Mouse (Mus musculus) embryo, embryonic 11 days (tissue): ENCODE measurements at regions not wholly inside any gene's neighbourhood (a gene's known extent, or its start where the extent isn't known, plus 50 kb on each side); places are given as distances from the start of the nearest gene placed in this dataset.

ENCODE experiments used
- DNase-seq: peaks from one replicate; pipeline ENCODE4 v3.0.0-alpha.2; 2015

DNA sequence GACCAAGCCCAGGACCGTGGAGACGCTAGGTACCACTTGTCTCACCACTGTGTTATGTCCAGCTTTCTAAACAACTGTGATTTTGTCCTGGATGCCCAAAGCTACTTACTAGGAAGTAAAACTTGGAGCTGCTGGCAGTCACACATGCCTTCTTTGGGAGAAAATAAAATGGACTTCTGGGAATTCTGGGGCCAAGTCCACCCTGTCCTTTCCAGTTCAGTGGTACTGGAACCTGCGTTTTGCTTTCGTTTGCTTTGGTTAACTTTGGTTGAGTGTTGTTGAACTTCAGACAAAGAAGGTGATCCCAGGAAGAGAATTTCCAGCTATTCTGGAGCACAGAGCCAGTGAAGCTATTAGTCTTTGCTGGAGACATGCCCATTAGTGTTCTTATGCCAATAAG is 139.8 kb downstream of the Gm9817 start:
- no peak for DNase-seq

DNA sequence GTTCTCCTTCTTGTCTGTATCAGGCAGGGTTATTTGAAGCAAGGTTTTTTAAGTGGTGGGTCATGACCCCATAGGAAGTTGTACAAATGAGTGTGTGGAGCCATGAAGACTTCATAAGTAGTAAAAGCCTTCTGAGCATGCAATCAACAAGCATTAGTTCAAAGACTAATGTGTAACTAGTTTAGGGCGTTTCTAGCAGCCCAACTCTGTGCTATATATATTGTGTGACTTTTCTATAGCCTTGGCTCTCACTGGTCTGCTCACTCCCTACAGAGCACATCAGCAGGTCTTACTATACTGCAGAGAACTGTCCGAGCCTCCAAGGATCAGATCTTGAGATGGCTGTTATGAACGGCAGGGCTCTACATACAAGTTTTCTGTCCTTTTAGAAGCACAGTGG is 141.2 kb downstream of the Gm9817 start:
- no peak for DNase-seq

DNA sequence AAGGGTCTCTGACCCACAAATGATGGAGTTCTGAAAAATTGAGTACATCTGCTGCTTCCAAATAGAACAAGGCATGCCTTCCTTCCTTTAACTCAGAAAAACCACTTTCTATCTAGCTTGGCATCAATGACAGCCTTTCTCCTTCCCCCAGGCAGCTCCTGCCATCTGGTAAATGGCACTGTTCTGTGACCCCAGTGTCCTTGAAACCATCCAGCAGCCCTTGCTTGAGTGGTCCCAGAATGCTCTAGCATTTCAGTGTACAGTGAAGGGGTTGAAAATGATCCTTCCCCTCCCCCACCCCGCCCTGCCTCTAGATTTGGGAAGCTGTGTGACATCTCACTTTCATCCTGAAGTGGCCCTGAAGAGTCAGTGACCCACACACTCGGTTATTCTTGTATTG is 152.3 kb downstream of the Gm9817 start:
- DNase-seq, result no peak

DNA sequence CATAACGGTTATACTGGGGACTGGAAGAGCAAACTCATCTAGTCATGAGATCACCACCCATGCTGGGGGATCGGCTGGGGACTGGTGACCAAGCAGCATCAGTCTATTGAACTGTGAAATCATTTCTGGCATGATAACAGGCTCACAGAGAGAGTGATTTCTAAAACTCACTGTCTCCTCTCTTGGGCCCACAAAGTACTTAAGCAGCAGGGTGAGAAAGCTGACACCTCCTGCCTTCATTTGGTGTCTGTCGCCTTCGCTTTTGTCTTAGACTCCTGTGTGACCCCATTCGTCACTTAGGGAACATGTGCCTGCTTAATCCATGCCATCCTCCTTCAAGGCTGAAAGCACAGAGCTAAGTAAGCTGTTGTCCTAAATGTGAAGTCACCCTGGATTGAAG is 154.3 kb upstream of the Mylip start:
- no peak for DNase-seq

DNA sequence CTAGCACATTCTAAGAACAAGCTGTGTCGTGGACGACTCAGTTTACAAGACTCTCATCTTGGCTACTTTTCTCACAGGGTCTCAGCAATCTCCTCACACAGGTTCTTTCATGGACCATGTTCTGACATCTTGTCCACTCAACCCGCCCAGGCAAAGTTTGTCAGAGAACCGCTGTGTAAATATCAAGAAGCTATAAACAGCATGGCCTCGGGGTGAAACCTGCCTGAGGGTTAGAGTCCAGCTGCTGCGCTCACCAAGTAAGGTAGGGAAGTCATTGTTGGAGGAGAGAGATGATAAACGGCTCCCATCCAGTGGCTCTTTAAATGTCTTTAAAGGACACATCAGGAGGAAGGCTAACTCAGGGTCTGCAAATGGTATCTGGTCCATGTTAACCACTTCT is 151.3 kb upstream of the Mylip start:
- DNase-seq, result no peak

DNA sequence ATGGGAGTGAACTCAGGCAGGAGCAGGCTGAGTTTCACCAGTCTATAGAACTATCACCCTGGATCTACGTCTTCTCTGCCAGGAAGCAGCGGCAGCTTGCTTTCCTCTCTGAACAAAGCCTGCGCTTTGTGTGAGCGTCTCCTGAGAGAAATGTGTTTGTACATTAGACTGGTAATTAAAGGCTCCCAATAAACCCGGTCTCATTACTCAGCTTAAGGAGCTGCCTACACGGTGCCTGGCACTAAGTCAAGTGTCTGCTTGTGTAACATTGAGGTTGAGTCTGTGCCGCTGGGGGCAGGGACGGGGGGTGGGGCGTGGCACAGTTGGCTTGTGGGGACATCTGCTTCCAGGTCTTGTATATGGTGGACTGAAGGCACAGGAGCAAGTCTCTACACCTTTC is 150.4 kb upstream of the Mylip start:
- DNase-seq, result no peak

DNA sequence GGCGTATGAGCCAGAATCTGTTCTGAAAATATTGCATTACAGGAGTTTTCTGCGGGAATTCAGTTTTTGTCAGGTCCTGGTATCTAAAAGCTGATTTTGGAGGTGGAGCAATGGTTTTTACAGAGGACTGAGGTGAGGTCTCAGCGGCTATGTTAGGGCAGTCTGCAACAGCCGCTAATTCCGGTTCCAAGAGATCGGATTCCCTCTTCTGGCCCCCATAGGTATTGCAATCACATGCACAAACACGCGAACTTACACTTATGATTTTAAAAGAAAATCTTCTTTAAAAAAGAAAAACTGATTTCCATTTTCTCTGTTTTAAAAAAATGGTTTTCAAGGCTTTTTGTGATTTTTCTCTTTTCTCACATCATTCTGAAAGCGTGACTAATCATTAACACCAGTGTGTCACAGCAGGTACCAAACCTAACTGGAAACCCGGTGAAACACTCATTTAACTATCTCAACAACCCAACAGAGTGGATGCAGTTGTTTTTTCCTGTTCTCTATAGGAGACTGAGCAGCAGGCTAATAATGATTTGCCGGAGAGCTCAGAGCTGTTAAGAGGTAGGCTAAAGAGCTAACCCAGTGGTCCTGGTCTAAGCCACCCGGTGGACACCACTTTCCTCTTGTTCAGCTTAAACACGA is 149.4 kb upstream of the Mylip start:
- no peak for DNase-seq

DNA sequence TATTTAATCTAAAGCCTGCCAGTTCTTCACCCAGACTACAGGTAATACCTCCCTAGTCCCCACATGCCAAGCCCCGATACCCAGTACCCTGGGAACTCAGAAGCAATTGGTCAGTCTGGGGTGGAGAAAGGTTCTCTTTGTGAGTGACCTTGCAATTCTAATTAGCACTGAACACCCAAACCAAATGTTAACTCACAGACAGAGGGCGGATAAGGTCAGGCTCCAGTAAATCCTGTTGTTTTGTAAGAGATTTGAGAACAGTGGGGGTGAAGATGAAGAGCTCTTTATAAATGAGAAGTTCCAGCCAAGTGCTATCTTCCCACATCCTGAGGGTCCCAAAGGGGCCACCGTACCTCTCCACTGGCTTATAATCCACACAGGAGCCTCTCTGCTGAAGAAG is 147.3 kb upstream of the Mylip start:
- DNase-seq, result no peak

DNA sequence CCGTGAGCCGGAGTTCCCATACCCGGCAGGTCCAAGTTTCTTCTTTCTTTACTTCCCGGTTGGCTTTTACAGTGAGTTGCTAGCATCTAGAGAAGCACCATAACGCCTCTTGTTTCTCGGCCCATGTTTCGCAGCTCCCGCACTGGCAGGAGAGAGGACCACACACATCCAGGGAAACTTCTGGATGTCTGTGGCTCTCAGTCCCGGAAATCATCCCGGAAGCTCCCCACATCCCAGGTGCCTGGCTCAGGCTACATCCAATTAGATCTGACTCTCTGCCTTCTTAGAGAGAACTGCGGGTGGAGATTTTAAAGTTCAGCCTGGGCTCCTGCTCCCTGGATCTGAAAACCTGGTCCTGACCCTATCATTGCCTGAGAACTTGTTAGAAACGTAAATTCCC is 146.8 kb upstream of the Mylip start:
- no peak for DNase-seq

DNA sequence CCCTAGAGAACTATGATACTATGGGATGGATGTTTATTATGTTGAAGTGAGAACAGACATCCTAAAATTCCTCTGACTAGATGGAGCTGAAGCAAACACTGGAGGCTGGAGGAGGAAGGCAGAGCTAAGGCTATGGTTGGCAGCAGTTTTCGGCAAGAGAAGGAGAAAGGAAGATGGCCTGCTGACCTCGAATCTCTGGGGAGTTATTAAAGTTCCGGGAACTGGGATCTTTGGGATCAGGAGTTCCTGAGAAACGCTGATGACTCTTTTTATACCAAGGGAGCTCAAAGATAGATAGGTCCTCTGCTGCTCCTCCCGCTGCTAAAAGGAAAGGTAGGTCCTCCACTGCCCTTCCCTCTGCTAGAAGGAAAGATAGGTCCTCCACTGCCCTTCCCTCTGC is 143.9 kb upstream of the Mylip start:
- no peak for DNase-seq

DNA sequence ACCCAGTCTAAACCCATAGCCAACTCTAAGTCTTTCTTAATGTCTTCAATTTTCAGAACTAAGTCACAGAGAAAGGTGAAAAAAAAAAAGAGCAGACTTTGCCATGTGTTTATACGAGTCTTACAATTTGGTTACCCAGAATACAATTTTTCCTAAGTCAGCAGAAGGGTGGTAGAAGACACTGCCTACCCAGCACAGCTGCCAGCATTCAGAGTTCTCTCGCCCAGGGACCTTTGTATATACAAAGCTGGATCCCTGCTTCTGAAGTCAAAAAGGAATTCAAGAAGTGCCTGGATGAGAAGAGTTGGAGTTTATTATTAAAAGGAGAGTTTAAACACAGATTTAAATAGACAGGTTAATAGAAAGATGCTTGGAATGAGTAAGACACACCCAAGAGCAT is 143.2 kb upstream of the Mylip start:
- no peak for DNase-seq

DNA sequence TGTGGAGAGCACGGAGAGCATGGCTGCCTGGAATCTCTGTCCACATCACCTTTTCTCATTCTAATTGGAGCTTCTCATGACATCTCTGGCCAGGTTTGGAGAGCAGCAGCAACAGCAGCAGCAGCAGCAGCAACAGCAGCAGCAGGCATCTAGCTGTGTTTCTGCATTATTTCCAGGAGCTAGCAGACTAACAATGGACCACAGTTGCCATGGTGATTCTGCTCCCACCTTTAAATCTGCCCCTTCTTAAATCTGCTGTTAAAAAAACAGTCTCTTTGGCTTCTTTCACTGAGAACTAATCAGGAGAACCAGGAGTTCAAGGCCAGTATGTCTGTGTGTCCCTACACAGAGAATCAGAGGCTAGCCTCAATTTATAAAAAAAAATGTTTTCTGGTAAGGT is 139.5 kb upstream of the Mylip start:
- DNase-seq, result no peak

DNA sequence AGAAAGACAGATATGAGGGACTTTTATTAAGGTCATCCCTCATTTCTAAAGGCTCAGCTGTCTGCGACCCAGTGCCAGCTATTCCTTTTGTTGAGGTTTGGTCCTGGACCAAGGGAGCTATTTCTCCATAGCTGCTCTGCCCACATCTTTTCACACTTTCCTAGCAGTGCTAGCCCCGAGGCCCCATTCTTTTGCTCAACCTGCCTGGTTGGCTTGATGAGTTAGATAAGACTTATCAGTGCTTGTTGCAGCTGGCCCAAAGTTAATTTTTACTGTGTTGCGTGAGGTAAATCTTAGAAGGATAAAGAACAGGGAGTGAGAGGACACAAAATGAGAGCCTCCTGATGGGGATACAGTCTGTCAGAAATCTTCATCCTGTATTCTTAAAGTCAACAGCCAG is 138.5 kb upstream of the Mylip start:
- no peak for DNase-seq

DNA sequence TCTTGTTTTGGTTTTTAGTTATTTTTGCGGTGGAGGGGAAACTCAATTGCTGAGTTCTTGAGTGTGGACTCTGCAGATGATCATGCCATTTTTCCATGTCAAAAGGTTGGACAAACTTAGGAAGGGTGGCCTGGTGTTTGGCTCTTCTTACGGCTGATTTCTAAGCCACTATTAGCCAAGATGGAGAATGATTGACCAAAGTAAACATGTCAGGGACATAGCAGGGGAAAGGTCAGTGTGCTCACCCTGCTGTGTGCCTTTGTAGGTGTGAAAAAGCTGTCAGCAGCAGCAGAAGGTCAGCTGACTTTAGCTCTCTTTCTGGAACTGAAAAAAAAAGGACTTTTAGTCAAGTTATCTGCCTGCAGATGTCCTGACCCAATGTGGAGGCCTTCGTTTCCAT is 137.4 kb upstream of the Mylip start:
- DNase-seq, result no peak

DNA sequence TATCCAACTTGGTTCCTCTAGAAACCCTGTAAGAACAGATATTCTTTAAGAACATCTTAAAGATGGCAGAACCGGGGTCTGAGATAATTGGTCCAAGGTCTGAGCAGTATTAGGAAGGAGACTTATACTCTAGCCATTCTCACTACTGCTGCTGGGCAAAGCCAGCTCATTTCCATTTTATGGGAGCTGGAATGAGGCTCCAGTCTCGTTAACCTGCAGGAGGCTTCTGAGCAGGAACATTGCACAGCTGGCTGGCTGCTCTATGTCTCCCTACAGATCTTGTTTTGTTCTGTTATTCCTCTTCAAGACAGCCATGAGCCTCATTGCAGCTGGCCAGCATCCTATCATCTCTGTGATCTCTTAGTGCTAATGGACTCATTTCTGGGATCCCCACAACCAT is 136.3 kb upstream of the Mylip start:
- DNase-seq, result no peak

DNA sequence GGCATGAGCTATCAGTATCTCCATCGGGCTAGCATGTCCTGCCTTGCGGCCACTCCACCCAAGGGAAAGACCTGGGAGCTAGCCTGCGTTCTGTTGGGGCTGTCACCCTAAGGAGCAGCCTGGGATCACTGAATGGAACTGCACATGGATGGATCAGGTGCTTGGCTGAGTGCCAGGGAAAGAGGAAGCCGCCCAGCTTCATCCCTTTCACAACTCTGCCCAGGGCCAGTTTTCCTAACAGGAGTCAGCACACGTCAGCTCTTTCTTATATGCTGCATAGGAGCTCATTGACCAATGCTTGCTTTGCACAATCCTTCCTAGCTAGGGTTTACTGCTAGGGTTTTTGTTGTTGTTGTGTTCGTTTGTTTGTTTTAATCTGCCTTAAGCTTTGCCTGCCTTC is 134.3 kb upstream of the Mylip start:
- no peak for DNase-seq

DNA sequence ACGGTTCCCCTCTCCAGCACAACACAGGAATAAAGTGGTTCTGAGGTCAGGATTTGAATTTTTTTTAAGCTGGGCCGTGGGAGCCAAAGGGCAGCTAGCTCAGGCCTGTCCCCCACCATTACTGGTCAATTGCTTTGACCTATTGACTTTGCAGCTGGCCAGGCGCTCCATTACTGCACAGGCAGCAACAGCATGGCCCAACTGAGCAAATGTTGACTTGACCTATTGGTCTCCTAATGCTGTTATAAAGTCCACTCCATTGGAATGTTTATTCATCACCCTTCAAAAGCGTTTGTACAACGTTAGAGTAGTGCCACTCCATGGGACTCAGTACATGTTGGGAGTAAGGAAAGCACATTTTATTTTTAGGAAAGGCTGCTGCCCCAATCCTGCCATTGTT is 127.5 kb upstream of the Mylip start:
- DNase-seq, result peak; percentile 49

DNA sequence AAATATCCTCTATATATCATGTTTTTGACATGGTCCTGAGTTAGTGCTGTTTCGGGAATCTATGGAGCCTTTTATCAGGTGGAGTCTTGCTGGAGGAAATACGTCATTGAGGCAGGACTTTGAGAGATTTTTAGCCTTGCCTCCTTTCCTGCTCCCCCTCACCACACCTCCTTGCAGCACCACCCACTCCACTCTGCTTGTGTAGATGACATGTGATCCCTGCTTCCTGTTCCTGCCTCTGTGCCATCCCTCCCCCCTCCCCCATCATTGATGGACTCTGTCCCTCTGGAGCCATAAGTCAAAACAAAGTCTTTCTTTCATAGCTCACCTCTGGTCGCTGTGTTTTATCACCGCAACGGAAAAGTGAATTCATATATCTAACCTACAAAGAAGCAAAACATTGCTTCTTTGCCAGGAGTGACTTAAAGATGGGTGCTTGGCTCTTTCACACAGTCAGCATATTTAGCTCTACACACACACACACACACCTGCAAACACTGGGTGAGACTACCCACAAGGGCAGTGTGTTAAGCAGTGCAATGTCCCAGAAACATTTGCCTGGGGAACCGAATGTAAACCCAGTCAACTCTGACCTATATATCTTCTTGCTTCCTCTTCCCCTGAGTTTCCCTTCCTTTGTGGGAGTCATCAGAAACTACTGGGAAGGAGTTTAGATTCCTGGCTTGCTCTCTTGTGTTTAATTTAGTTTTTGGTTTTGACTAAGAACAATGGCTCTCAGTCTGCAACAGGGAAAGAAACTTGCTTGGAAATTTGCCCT is 123.1 kb upstream of the Mylip start:
- DNase-seq, result no peak

DNA sequence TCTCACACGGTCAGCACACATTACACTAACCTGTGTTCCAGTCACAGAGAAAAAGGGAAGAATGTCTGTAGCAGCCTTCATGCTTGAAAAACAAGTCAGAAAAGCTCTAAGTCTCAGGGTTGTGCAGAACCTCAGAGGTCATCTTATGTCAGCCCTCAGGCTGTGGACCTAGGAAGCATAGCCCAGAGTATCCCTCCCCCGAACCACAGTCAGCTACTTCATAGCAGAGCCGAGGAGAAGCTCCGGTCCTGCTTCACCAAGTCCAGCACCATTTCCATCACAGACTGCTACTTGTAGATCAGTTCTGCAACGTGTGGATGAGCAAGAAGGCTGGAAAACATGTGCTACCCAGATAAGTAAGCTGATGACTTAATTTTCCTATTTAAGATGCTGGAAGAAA is 122.1 kb upstream of the Mylip start:
- DNase-seq, result no peak

DNA sequence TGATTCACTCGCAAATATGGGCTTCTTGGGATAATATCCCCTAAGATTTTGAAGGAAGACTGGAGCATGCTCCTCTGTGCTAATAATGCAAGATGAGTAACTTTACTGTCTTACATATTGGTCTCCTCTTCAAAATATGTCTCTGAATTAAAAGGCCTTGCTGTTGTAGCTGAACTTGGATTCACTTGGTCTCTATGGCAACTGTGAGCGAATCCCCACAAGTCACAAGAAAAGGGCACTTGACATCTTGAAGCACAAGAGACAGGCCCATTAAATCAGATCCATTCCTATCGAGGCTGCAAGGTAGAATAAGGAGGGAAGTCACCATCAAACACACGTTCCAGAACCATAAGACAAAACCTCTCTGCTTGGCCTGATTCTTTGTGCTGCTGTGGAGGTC is 121.6 kb upstream of the Mylip start:
- no peak for DNase-seq

DNA sequence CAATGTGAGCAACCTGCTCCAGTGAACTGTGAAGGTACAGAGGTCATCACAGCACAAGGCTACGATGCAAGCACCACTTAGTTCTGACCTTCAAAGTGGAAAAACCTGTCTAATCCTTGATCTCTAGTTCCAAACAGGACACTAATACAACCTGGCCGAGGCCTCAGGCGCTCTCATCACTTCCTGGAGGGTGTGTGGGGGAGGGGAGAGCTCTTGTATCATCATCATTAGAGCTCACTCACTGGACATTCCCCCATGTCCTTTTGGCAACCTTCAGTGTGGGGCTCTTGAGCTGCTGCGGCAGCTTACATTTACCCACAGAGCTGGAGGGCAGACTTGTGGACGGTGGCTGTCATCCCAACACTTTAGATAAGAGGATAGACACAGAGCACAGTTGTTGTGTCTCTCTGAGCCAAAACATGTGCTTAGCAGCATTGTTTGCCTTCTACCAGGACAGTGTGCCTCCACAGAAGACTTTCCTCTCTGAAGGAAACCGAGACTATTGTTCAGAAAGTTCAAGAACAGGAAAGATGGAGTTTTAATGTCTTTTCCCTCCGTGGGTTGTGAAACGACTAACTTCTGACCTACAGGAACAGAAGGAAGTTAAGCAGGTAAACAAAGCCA is 115.2 kb upstream of the Mylip start:
- no peak for DNase-seq

DNA sequence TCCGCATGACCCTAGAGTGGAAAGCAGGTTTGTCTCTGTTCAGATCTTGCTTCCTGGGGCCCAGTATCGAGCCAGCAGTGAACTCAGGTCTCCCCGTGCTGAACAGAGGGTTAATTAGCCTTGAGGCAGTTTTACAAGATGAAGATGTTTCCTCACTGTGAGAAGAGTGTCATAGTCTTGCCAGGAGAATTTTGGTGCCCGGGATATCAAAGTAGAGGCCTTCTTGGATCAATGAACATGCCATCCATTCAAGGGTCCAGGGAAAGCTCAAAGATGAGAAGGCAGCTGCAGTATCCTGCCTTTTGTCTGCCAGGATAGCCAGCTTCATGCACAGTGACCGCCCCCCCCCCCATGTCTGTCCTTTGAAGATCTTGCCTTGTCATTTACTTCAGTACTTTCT is 114.2 kb upstream of the Mylip start:
- no peak for DNase-seq

DNA sequence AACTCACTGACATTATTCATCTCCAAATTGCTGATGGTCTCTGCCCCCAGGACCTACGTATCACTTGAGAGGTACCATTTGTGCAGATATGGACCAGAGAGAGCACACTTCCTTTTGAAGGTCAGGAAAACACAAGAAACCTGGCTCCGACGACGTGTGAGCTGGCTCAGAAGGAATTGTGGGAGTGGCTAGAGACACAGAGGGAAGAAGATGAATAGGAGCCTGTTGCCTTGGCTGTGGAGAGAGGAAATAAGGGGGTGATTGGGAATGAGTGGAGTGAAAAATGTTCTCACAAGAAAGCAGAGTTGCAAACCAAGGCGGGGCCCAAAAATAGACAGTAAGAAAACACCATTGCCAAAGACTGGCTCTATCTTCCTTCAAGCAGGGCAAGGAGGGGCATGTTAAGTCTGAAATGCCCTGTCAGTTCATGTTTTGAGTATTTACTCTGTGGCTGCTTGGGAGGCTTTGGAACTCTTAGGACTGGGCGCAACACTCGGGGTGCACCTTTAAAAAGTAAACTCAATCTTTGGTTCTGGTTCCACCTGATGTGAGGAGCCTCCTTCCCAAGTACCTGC is 111.6 kb upstream of the Mylip start:
- DNase-seq, result no peak

DNA sequence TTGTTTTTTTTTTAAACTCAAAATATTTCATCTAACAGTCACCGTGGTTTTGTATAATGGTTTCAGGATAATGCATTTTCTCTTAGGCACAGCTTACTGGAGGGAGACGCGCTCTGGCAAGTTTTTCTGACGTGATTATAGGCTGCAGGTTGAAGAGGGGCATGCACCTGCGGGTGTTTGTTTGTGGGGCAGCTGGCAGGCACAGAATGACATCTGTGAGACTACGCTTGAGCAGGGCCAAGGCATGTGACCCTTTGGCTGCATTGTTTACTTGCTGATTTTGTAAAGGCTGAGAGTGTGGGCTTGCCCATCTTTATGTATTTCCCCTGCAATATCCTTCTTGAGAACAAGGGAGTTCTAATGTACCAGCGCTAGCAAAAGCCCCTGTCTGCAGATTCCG is 108.4 kb upstream of the Mylip start:
- DNase-seq, result no peak
